Mouse (Mus musculus) layer of hippocampus, adult 18-20 months (tissue): ENCODE measurements around the gene B4gat1. TPM values are rescaled to one million over a fixed set of nuclear protein-coding genes. Genes with fewer than 3 reads are reported as not detected.

Source experiments
- DNase-seq, 2 experiments: peaks; one replicate each; pipeline ENCODE4 v3.0.0; 2022; ENCODE audit warnings: low spot score in 2 of 2
- total RNA-seq, 2 experiments: library from RNA; stranded (reverse); gene quantifications; 2 replicates each; pipeline ENCODE4 v1.2.3; 2021

B4gat1 gene
- total RNA-seq, 2 experiments from 2014 or later, result 114 to 120 TPM

- DNase-seq, result no peak
These were observed 20.5 kb downstream of the B4gat1 start for GRCm38 (mm10) chr19:5058801-5059771.

GRCm38 (mm10) chr19:5060365-5061330, 22.0 kb downstream of the B4gat1 start:
- no peak for DNase-seq

- no peak for DNase-seq
These were observed 23.4 kb downstream of the B4gat1 start for GRCm38 (mm10) chr19:5062041-5062440.

DNA sequence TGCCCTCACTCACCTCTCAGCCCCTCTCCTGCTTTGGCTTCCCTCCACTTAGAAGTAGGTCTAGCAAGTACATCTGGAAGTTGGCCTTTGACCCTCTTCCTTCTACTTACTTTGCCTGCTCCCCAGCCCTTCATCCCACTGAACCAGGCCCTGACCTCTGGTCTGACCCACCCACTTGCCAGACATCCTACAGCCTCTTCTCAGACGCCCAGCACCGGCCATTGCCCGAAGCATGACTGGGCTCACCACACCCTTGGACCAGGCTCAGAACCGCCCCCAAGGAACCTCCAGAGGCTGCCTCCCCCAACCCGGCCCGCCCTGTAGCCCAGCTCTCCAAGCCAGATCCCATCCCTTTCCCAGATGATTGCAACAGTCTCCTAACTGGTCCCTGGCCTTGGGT, 23.8 kb downstream of the B4gat1 start:
- no peak for DNase-seq

GRCm38 (mm10) chr19:5065104-5065503, 26.5 kb downstream of the B4gat1 start:
- DNase-seq, result no peak

DNA sequence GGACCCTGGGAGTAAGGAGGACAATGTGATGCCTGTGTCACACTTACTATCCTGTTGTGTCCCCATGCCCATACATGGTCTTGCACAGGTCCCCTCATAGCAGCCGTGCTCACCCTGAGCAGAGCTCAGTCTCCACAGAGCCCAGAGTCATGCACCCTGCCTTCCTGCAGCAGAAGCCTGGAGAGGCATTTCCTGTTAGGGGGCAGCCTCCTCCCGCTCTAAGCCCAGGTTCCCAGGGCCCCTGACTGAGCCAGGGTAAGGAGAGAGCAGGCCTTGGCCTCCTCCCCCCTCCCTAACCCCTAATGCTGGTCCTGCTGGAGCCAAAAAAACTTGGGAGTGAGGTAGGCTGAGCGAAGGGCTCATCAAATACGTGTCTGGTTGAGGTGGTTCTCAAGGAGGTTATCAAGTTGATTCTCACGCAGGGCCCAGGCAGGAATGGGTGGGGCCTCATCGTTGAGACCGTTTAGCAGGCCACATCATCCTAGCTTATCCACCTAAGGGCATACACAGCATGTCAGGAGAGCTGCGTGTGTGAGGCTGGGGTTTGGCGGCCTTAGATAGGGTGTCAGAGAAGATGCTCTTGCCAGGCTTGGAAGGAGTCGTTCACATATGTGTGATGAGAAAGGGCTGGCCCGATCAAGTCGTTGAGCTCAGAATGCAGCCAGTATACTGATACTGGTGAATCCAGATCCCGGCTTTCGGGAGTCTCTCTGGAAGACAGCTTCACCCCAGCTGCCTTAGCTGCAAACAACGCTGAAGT, 28.6 kb downstream of the B4gat1 start:
- DNase-seq, result no peak

- DNase-seq, result no peak
These were observed 29.4 kb downstream of the B4gat1 start, which contains the start of gene Cd248 for GRCm38 (mm10) chr19:5067867-5068569. Cd248 (plus strand) TSS chr19:5068078.

GRCm38 (mm10) chr19:5068570-5069234, 30.1 kb downstream of the B4gat1 start:
- DNase-seq, result no peak

DNA sequence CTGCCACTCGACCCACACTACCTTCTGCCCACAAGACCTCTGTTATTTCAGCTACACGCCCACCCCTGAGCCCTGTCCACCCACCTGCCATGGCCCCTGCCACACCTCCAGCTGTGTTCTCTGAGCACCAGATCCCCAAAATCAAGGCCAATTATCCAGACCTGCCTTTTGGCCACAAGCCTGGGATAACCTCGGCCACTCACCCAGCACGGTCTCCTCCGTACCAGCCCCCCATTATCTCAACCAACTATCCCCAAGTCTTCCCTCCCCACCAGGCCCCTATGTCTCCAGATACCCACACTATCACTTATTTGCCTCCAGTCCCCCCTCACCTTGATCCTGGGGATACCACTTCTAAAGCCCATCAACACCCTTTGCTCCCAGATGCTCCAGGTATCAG, 30.9 kb downstream of the B4gat1 start:
- no peak for DNase-seq

- no peak for DNase-seq
These were observed 31.4 kb downstream of the B4gat1 start for GRCm38 (mm10) chr19:5069978-5070377.

GRCm38 (mm10) chr19:5071077-5071476, 32.5 kb downstream of the B4gat1 start:
- no peak for DNase-seq

GRCm38 (mm10) chr19:5071545-5072369, 33.1 kb downstream of the B4gat1 start:
- DNase-seq, result peak in 1 of 2 experiments; percentile 48

GRCm38 (mm10) chr19:5072389-5073019, 33.9 kb downstream of the B4gat1 start:
- DNase-seq, result peak in 1 of 2 experiments; percentile 6

DNA sequence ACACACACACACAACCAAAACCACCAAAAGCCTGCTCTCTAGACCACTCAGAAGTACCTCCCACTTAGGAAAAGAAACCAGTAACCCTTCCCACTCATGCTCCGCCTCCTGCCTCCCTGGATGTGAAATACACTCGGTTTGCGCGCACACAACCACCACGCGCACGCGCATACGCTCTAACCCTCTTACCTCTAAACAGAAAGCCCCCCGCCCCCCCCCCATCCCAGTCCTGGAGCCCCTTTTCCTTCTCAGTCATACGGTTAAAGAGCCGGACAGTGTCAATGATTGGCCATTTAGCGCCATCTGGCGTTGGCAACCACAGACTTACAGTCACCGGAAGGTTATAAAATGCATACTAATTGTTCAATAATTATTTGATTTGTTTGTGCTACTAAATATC, 34.4 kb downstream of the B4gat1 start:
- peak in 1 of 2 experiments; percentile 59 for DNase-seq

- no peak for DNase-seq
These were observed 34.9 kb downstream of the B4gat1 start for GRCm38 (mm10) chr19:5073518-5073917.

DNA sequence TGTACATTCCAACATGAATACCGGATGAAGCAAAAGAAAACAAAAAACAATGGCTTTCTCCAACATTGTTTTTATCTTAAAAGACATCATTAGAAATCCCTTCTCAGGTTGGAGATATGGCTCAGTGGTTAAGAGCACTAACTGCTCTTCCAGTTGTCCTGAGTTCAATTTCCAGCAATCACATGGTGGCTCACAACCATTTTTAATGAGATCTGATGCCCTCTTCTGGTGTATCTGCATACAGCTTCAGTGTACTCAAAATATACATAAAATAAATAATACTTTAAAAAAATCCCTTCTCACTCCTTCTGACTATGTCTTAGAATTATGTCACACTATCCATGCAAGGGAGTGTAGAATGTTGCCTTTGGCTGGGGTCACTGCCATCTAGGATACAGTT, 40.7 kb downstream of the B4gat1 start:
- no peak for DNase-seq

- no peak for DNase-seq
These were observed 43.4 kb downstream of the B4gat1 start for GRCm38 (mm10) chr19:5082005-5082404.

DNA sequence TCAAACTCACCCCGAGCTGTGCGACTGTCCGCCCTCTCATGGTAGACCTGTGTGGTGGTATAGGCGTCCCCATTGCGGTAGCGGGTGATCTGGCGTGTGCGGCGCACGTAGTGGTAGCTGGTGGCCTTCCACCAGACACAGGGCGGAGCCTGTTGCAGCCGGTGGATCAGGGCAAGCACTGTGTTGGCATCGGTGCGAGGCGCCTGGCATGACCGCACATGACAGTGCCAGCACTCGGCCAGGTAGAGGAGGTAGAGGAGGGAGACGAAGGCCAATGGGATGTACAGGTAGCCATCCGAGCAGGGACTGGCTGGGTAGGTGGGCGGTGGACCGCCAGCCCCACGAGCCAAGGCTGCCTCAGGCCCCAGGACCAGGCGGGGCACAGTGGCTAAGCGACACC, 44.0 kb downstream of the B4gat1 start:
- DNase-seq, result no peak
